Mouse (Mus musculus): ENCODE data around the gene Zfp330. TPM values are rescaled to one million over a fixed set of nuclear protein-coding genes. Genes with fewer than 3 reads are reported as not detected.

Zfp330 gene
- total and polyA plus RNA-seq, 3 experiments, result 77.5 to 105 (median 83.4) TPM

- Histone ChIP-seq H3K9ac (ENCODE audit: insufficient read depth, low read depth) (peak overlapping the region; percentile 82), H3K9me3 (replicated peaks; ENCODE audit: low read length) (no peaks in the 10 kb centered on the region), H3K36me3 (replicated peaks in 1 of 2; ENCODE audit: control insufficient read depth in 1 of 2, insufficient read depth in 1 of 2, low read length in 1 of 2) (peaks cover 25 to 39% of the 10 kb centered on the region in 2 experiments), H3K4me1 (ENCODE audit: control insufficient read depth in 1 of 2, insufficient read depth in 2 of 2) (peaks cover 5 to 27% of the 10 kb centered on the region in 2 experiments; a peak in 3 of 4 replicates), H3K4me2 (ENCODE audit: insufficient read depth, low read depth, poor library complexity, severe bottlenecking) (peak overlapping the region; percentile 82), H3K4me3 (replicated peaks in 1 of 3; ENCODE audit: low read depth in 2 of 3, low read length in 2 of 3, poor library complexity in 1 of 3) (peak overlapping the region; percentile 93 to 96 (median 93)), H3K79me2 (replicated peaks; ENCODE audit: control insufficient read depth, extremely low read depth, insufficient read depth, poor library complexity, severe bottlenecking) (peaks cover 33% of the 10 kb centered on the region), H3K27me3 (replicated peaks) (no peaks in the 10 kb centered on the region), H3K27ac (ENCODE audit: insufficient read depth, low read depth) (peak overlapping the region; percentile 36; the same call in 1 of the 2 replicates)
- no peak for DNase-seq (ENCODE audit: extremely low read depth)
- no peak for TF ChIP-seq TBP (conservative IDR thresholded peaks at IDR 0.05; ENCODE audit: low read depth, low read length)
- 0 out of 2 replicates have a peak, but pooled peaks have one; percentile 24 for TF ChIP-seq RCOR1 (conservative IDR thresholded peaks at IDR 0.05; ENCODE audit: low read depth, low read length)
- TF ChIP-seq ETS1 (conservative IDR thresholded peaks at IDR 0.05; ENCODE audit: low read depth, low read length), result no peak
- no peak for TF ChIP-seq JUN (IDR thresholded peaks at IDR 0.05; ENCODE audit: insufficient read depth, low read depth, low read length)
- no peak for TF ChIP-seq E2F4 (IDR thresholded peaks at IDR 0.05; ENCODE audit: insufficient replicate concordance, low read depth, low read length)
- no peak for TF ChIP-seq BHLHE40 (IDR thresholded peaks at IDR 0.05; ENCODE audit: low read depth, low read length)
- in situ Hi-C loops (cut with MboI; ENCODE audit: low pct_ligation_motif_present, low pct_unique_long_range_greater_than_20kb, low sequenced_read_pairs) (no loop called here), dilution Hi-C loops (cut with MboI; ENCODE audit: extremely low pct_ligation_motif_present, extremely low pct_unique_long_range_greater_than_20kb, low sequenced_read_pairs) (no loop called here)
Measured at GRCm38 (mm10) chr8:82773332-82774092, 448 bp downstream of the Zfp330 start.

- H3K9me3 ChIP-seq (replicated peaks; ENCODE audit: low read length), result no peaks in the 10 kb centered on the region
- peaks cover 36% of the 10 kb centered on the region for H3K79me2 ChIP-seq (replicated peaks; ENCODE audit: control insufficient read depth, extremely low read depth, insufficient read depth, poor library complexity, severe bottlenecking)
- H3K27ac ChIP-seq (ENCODE audit: insufficient read depth, low read depth), result no peak overlapping the region; the same call in 1 of the 2 replicates
- H3K9ac ChIP-seq (ENCODE audit: insufficient read depth, low read depth), result no peak overlapping the region
- dilution Hi-C loops (cut with MboI; ENCODE audit: extremely low pct_ligation_motif_present, extremely low pct_unique_long_range_greater_than_20kb, low sequenced_read_pairs), result no loop called here
- in situ Hi-C loops (cut with MboI; ENCODE audit: low pct_ligation_motif_present, low pct_unique_long_range_greater_than_20kb, low sequenced_read_pairs), result no loop called here
- peaks cover 5 to 35% of the 10 kb centered on the region in 2 experiments; a peak in 3 of 4 replicates for H3K4me1 ChIP-seq (ENCODE audit: control insufficient read depth in 1 of 2, insufficient read depth in 2 of 2)
- no peak overlapping the region for H3K4me2 ChIP-seq (ENCODE audit: insufficient read depth, low read depth, poor library complexity, severe bottlenecking)
- no peak for DNase-seq (ENCODE audit: extremely low read depth)
- no peak for TF ChIP-seq MAZ (IDR thresholded peaks at IDR 0.05; ENCODE audit: low read depth, low read length)
- H3K36me3 ChIP-seq (replicated peaks in 1 of 2; ENCODE audit: control insufficient read depth in 1 of 2, insufficient read depth in 1 of 2, low read length in 1 of 2), result peaks cover 45 to 63% of the 10 kb centered on the region in 2 experiments
- no peaks in the 10 kb centered on the region for H3K27me3 ChIP-seq (replicated peaks)
- peak overlapping the region in 1 of 3 experiments; percentile 36 for H3K4me3 ChIP-seq (replicated peaks in 1 of 3; ENCODE audit: low read depth in 2 of 3, low read length in 2 of 3, poor library complexity in 1 of 3)
Measured at GRCm38 (mm10) chr8:82770886-82771285, 3.1 kb downstream of the Zfp330 start.

- Histone ChIP-seq H3K4me2 (ENCODE audit: insufficient read depth, low read depth, poor library complexity, severe bottlenecking) (no peak overlapping the region), H3K79me2 (replicated peaks; ENCODE audit: control insufficient read depth, extremely low read depth, insufficient read depth, poor library complexity, severe bottlenecking) (peaks cover 2% of the 10 kb centered on the region; the same call in 1 of the 2 replicates), H3K4me3 (replicated peaks in 1 of 3; ENCODE audit: low read depth in 2 of 3, low read length in 2 of 3, poor library complexity in 1 of 3) (no peak overlapping the region), H3K9ac (ENCODE audit: insufficient read depth, low read depth) (no peak overlapping the region), H3K4me1 (ENCODE audit: control insufficient read depth in 1 of 2, insufficient read depth in 2 of 2) (peaks cover 0 to 15% of the 10 kb centered on the region in 2 experiments; a peak in 2 of 4 replicates), H3K9me3 (replicated peaks; ENCODE audit: low read length) (no peaks in the 10 kb centered on the region), H3K36me3 (replicated peaks in 1 of 2; ENCODE audit: control insufficient read depth in 1 of 2, insufficient read depth in 1 of 2, low read length in 1 of 2) (peaks cover 12 to 35% of the 10 kb centered on the region in 2 experiments), H3K27ac (ENCODE audit: insufficient read depth, low read depth) (no peak overlapping the region), H3K27me3 (replicated peaks) (no peaks in the 10 kb centered on the region)
- peak; percentile 29 for DNase-seq (ENCODE audit: extremely low read depth)
- no peak for TF ChIP-seq KAT2A (IDR thresholded peaks at IDR 0.05; ENCODE audit: insufficient replicate concordance, low read length)
- TF ChIP-seq USF1 (IDR thresholded peaks at IDR 0.05; ENCODE audit: low read depth, low read length), result no peak
- no peak for TF ChIP-seq MEF2A (IDR thresholded peaks at IDR 0.05; ENCODE audit: borderline replicate concordance, low read depth, low read length)
- TF ChIP-seq POLR2A (IDR thresholded peaks at IDR 0.05; ENCODE audit: low read depth, low read length), result no peak
- TF ChIP-seq SIN3A (IDR thresholded peaks at IDR 0.05; ENCODE audit: low read length), result no peak
- TF ChIP-seq MXI1 (IDR thresholded peaks at IDR 0.05; ENCODE audit: low read depth, low read length), result no peak
- in situ Hi-C loops (cut with MboI; ENCODE audit: low pct_ligation_motif_present, low pct_unique_long_range_greater_than_20kb, low sequenced_read_pairs) (no loop called here), dilution Hi-C loops (cut with MboI; ENCODE audit: extremely low pct_ligation_motif_present, extremely low pct_unique_long_range_greater_than_20kb, low sequenced_read_pairs) (no loop called here)
Measured at GRCm38 (mm10) chr8:82759071-82759470, 14.9 kb downstream of the Zfp330 start.

Data from CH12.LX (cell line).